Comparison of ENCODE assay signal across 8 mouse cellular contexts in the genomic region with DNA sequence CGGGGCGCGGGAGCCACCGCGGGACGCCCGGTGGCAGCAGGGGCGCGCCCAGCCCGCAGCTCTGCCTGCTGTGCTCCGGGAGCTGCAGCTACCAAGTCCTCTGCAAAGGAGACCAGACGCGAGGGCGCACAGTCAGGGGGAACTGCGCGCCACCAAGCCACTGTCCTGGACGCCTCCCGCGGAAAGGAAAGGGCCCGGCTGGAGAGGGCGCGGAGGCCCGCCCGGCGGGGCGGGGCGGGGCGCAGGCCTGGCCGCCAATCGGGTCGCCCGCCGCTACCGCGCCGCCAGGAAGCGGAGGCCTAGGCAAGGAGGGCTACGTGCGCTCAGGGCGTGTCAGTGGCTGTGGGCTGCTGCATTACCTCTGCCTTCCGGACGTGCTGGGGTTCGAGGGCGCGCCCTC.
A peak's percentile ranks its signal among the peaks of the same experiment; 100 is the strongest.
DNase-seq lines count a peak whose midpoint lies in the region; ATAC-seq and TF ChIP-seq lines count a peak whose summit lies in the region.
"Not testable (repeated sequence)": the region's sequence is repeated elsewhere in the genome, so short reads cannot be mapped to it uniquely, and the experiment has no call there.

No protein-coding gene starts in this region.

- H3K27ac ChIP-seq in embryonic facial prominence, embryonic 14.5 days (replicated peaks; ENCODE audit: low read depth, low read length); heart, embryonic 11.5 days (ENCODE audit: low read depth, low read length); hindbrain, embryonic 10.5 days; kidney, embryonic 15.5 days; liver, embryonic 11.5 days (ENCODE audit: low read depth, low read length); lung, postnatal 0 days (ENCODE audit: low read length); stomach, embryonic 16.5 days (ENCODE audit: low read length): not testable (repeated sequence)

- 7% methylated on average over 3 of the region's 45 CpGs for WGBS in embryonic facial prominence, embryonic 14.5 days
- WGBS in heart, embryonic 11.5 days (ENCODE audit: insufficient replicate concordance): 2% methylated on average over 11 of the region's 45 CpGs
- 3% methylated on average over 43 of the region's 45 CpGs for WGBS in hindbrain, embryonic 10.5 days
- 3% methylated on average over 44 of the region's 45 CpGs for WGBS in kidney, embryonic 15.5 days
- 2% methylated on average over 30 of the region's 45 CpGs for WGBS in liver, embryonic 11.5 days
- 5% methylated on average over 23 of the region's 45 CpGs for WGBS in lung, postnatal 0 days
- 5% methylated on average over 23 of the region's 45 CpGs for WGBS in stomach, embryonic 16.5 days

- not testable (repeated sequence) for H3K9ac ChIP-seq in embryonic facial prominence, embryonic 14.5 days (ENCODE audit: low read depth, low read length); kidney, embryonic 15.5 days; lung, postnatal 0 days (replicated peaks; ENCODE audit: low read depth); stomach, embryonic 16.5 days (ENCODE audit: low read length)
- H3K9ac ChIP-seq in heart, embryonic 11.5 days (ENCODE audit: low read depth, low read length): 0 out of 2 replicates have a peak overlapping the region, but pooled peaks have one; percentile 16
- peak overlapping the region; percentile 52; the same call in 1 of the 2 replicates for H3K9ac ChIP-seq in liver, embryonic 11.5 days (ENCODE audit: low read depth, low read length)

- not testable (repeated sequence) for TF ChIP-seq EP300 in lung, postnatal 0 days (IDR thresholded peaks at IDR 0.05)

- H3K27me3 ChIP-seq in embryonic facial prominence, embryonic 14.5 days (replicated peaks; ENCODE audit: control insufficient read depth, insufficient read depth, low read length); heart, embryonic 11.5 days (ENCODE audit: control insufficient read depth, insufficient read depth, low read length); hindbrain, embryonic 10.5 days (ENCODE audit: insufficient read depth, poor library complexity, severe bottlenecking); kidney, embryonic 15.5 days; liver, embryonic 11.5 days (replicated peaks; ENCODE audit: control insufficient read depth, insufficient read depth, low read length); lung, postnatal 0 days (replicated peaks; ENCODE audit: insufficient read depth, low read length); stomach, embryonic 16.5 days (ENCODE audit: control insufficient read depth, insufficient read depth, low read length): not testable (repeated sequence)

- not testable (repeated sequence) for H3K9me3 ChIP-seq in embryonic facial prominence, embryonic 14.5 days (ENCODE audit: control insufficient read depth, low read length); heart, embryonic 11.5 days (replicated peaks; ENCODE audit: control insufficient read depth, low read length); kidney, embryonic 15.5 days (replicated peaks); liver, embryonic 11.5 days (ENCODE audit: control insufficient read depth, low read length); lung, postnatal 0 days (ENCODE audit: low read length); stomach, embryonic 16.5 days (replicated peaks; ENCODE audit: control insufficient read depth, low read length)
- H3K9me3 ChIP-seq in hindbrain, embryonic 10.5 days: peaks cover 12% of the 10 kb centered on the region

- peak; percentile 33 for DNase-seq in adrenal gland, adult 2 months
- DNase-seq in embryonic facial prominence, embryonic 14.5 days (ENCODE audit: low spot score); lung, postnatal 0 days (ENCODE audit: low spot score): not testable (repeated sequence)
- peak; percentile 2 for DNase-seq in hindbrain, embryonic 10.5 days (ENCODE audit: low spot score)
- peak; percentile 32 for DNase-seq in liver, embryonic 11.5 days (ENCODE audit: low spot score)

- H3K4me3 ChIP-seq in embryonic facial prominence, embryonic 14.5 days (ENCODE audit: low read depth, low read length): 0 out of 2 replicates have a peak overlapping the region, but pooled peaks have one; percentile 8
- peak overlapping the region; percentile 34 for H3K4me3 ChIP-seq in heart, embryonic 11.5 days (ENCODE audit: low read depth, low read length)
- H3K4me3 ChIP-seq in hindbrain, embryonic 10.5 days: peak overlapping the region; percentile 42
- H3K4me3 ChIP-seq in kidney, embryonic 15.5 days (replicated peaks): peak overlapping the region; percentile 34
- H3K4me3 ChIP-seq in liver, embryonic 11.5 days (ENCODE audit: low read depth, low read length): peak overlapping the region; percentile 43
- H3K4me3 ChIP-seq in lung, postnatal 0 days (ENCODE audit: low read depth, low read length): peak overlapping the region; percentile 2; the same call in 1 of the 2 replicates
- peak overlapping the region; percentile 26; the same call in 1 of the 2 replicates for H3K4me3 ChIP-seq in stomach, embryonic 16.5 days (replicated peaks; ENCODE audit: low read length)

- not testable (repeated sequence) for TF ChIP-seq CTCF in lung, postnatal 0 days (IDR thresholded peaks at IDR 0.05)

- not testable (repeated sequence) for H3K4me2 ChIP-seq in embryonic facial prominence, embryonic 14.5 days (ENCODE audit: low read depth, low read length)
- peak overlapping the region; percentile 54 for H3K4me2 ChIP-seq in heart, embryonic 11.5 days
- peak overlapping the region; percentile 52 for H3K4me2 ChIP-seq in kidney, embryonic 15.5 days
- H3K4me2 ChIP-seq in liver, embryonic 11.5 days: peak overlapping the region; percentile 59
- H3K4me2 ChIP-seq in lung, postnatal 0 days (replicated peaks; ENCODE audit: low read depth, low read length): peak overlapping the region; percentile 22; the same call in 1 of the 2 replicates
- H3K4me2 ChIP-seq in stomach, embryonic 16.5 days (ENCODE audit: low read depth, low read length): peak overlapping the region; percentile 24; the same call in 1 of the 2 replicates

- not testable (repeated sequence) for ATAC-seq in embryonic facial prominence, embryonic 14.5 days (ENCODE audit: low read depth); heart, embryonic 11.5 days (replicated peaks; ENCODE audit: insufficient number of reproducible peaks, low FRiP score, low TSS enrichment); kidney, embryonic 15.5 days (replicated peaks; ENCODE audit: low FRiP score); liver, embryonic 11.5 days (replicated peaks; ENCODE audit: low FRiP score); lung, postnatal 0 days; stomach, embryonic 16.5 days (ENCODE audit: insufficient read depth, low FRiP score)

- not testable (repeated sequence) for H3K4me1 ChIP-seq in embryonic facial prominence, embryonic 14.5 days (ENCODE audit: control insufficient read depth, insufficient read depth, low read length); heart, embryonic 11.5 days (ENCODE audit: control insufficient read depth, insufficient read depth, low read length); hindbrain, embryonic 10.5 days (replicated peaks); kidney, embryonic 15.5 days; liver, embryonic 11.5 days (replicated peaks; ENCODE audit: control insufficient read depth, insufficient read depth, low read length); lung, postnatal 0 days (ENCODE audit: insufficient read depth, low read depth, low read length); stomach, embryonic 16.5 days (ENCODE audit: control insufficient read depth, insufficient read depth, low read length)

- H3K36me3 ChIP-seq in embryonic facial prominence, embryonic 14.5 days (ENCODE audit: control insufficient read depth, insufficient read depth, low read length); heart, embryonic 11.5 days (ENCODE audit: control insufficient read depth, insufficient read depth, low read length); hindbrain, embryonic 10.5 days; kidney, embryonic 15.5 days; liver, embryonic 11.5 days (ENCODE audit: control insufficient read depth, insufficient read depth, low read length); lung, postnatal 0 days (ENCODE audit: insufficient read depth, low read length); stomach, embryonic 16.5 days (ENCODE audit: control insufficient read depth, insufficient read depth, low read length): not testable (repeated sequence)
